Mouse (Mus musculus): ENCODE measurements around the gene Slc24a3.

Slc24a3 gene

DNA sequence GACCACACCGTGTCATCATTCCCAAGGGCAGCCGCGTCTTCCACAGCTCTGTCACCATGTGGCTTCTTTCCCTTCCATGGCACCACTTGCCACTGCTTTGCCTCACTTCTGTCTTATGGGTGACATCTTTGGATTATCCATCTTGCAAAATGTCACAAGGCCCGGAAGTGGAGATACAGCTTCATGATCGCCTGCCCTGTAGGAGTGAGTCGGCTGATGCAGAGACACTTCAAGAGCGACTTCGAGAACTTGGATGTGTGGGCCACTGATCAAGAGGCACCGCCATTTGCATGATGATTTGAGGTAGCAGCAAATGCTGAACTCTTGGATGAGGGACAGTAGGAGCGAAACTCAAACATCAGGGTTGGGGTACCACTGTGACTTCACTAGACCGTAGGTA lies 46.0 kb downstream of the Slc24a3 start:
- DNase-seq (ENCODE audit: low spot score) = no peak

DNA sequence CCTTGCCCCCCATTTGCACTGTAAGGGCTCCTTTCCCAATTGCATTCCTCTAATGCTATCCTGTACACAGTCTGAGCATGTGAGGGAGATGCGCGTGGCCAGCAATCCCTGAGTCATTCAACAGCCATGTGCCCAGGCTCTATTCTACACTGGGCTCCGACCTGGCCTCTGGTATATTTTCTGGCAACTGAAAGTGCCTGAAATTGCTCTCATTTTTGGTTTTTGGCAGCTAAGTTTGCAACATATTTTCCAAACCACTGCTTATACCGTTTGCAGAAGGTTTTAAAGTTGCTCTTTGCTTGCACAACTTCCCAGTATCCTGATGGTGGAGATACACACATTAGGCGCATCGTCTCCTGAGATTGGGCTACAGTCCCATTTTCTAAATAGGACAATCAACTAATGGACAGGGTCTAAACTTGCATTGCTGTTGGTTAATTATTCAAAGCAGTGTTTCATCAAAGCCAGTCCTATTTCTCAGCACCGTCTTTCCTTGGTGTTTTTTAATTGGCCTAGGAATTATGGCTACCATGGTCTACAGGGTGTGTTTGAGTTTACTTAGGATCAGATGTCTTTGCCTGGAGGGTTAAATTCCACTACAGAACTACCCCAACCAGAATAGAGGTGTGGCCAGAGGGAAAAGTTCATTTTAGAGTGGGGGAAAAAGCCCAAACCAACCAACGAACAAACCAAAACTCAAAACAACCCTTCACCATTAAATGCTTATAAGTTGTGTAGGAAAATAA lies 46.7 kb downstream of the Slc24a3 start:
- DNase-seq (ENCODE audit: low spot score) = no peak

DNA sequence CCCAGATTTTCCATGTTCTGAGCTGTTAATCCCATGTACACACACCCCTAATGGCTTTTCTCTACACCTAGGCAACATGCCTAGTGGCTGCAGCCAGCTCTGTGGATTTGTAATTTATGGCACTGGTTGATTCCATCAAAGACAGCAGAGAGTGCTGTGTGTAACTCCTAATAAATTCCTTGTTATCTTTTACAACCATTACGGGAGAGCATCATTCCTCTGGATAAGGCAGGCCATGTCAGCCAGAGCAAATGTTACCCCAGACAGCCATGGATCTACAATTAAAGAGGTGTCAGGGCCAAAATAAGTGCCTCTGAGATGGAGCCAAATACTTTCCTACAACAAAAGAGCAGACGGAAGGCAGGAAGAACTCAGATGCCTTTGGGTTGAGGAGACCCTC lies 49.0 kb downstream of the Slc24a3 start:
- DNase-seq (ENCODE audit: low spot score) = no peak

DNA sequence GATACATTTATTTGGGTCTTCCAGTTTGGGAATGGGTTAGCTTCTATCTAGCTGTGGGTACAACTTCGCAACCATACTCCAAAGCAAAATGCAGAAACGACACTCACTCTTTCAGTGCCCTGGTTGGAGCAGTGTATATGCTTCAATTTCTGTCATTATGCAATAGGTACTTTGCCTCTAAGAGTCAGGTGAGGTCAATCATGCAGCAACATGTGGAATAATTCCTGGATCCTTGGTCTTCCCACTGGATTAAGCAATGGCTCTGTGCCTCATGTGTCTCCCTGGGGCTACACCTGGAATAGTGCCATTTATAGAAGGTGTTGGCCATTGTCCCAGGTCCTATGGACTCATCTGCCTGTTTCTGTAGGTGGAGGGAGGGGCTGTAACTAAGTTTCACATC lies 49.9 kb downstream of the Slc24a3 start:
- DNase-seq (ENCODE audit: low spot score) = no peak

DNA sequence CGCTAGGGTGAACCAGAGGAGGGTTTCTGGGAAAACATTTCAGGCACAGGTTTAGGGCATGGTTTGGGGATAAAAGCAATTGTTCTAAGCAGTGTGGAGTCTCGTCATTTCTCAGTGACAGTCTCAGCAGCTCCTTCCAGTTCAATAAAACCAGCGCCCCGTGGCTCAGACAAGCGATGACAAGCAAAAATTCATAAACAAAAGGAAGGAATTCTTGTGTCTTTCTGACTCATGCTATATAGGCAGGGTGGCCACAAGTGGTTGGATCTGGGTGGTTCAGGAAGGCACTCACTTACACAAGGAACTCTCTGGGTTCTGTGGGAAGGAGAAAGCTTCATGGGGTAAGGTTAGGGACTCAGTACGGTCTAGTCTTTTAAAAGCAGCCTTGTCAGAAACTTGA lies 51.7 kb downstream of the Slc24a3 start:
- DNase-seq (ENCODE audit: low spot score) = no peak

DNA sequence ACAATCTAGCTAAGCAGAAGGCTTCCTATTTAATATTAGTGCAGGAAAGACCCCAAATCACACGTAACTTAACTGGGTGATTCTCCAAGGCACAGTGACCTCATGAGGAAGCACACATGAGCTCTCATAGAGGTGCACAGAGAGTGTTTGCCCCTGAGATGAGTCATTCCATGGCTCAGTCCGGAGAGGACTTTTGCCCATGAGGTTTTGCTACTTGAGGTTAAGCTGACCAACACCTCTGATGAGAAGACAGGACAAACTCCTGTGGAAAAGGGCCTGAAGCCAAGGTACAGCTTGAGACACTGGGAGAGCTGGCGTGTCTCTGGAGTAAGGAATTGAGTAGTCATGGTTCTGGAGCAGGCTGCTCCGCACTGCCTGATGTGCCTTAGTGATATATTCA lies 56.1 kb downstream of the Slc24a3 start:
- no peak for DNase-seq (ENCODE audit: low spot score)

DNA sequence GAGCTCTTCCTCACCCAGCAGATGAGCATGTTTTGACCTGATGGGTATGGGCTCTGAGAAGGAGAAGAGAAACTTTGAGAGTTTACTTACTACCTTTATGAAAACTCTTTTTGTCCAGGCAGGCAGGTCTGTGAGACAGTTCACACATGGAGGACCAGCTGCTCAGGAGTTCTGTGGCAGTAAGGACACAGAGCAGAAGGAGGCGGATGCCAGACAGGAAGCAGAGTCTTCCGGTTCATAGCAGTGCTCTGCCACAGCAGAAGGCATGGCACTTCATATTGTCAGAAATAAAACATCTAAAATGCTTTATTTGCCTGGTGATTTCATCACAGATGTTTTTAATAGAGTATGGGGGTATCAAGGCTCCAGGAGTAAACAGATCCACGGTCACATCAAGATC lies 58.1 kb downstream of the Slc24a3 start:
- no peak for DNase-seq (ENCODE audit: low spot score)

DNA sequence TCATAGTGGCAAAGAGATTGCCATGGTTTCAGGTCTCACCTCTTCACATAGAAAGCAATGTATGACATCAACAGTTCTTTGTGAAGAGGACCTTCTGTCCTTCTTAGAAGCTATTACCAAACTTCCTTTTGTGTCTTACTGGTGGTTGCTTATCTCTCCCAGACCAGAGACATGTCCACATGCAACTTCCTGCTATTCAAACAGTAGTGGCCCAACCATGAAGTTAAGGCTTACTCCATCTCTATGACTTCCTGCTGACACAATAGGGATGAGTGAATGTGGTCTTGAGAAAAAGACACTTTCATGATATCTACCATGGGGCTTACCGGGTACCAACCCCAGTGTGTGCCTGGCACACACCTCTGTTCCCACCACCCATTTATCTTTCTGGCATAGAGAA lies 58.5 kb downstream of the Slc24a3 start:
- no peak for DNase-seq (ENCODE audit: low spot score)

DNA sequence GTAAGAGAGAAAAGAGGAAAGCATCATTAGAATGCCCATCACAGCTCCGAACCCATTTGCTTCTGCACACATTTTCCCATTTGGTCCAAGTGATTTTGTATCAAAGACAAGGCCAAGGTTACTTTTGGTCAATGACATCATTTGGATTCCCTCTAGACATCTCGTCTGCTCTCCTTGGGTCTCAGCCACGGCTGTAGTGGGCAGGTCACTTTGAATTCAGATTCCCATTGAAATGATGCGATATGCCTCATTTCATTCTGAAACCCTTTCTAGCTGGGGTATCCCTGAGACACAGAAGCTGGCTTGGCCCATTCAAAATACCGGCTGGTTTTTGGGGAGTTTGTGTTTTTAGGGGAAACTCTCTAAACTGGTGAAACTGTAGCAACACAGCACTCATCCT lies 59.8 kb downstream of the Slc24a3 start:
- DNase-seq (ENCODE audit: low spot score) = no peak

DNA sequence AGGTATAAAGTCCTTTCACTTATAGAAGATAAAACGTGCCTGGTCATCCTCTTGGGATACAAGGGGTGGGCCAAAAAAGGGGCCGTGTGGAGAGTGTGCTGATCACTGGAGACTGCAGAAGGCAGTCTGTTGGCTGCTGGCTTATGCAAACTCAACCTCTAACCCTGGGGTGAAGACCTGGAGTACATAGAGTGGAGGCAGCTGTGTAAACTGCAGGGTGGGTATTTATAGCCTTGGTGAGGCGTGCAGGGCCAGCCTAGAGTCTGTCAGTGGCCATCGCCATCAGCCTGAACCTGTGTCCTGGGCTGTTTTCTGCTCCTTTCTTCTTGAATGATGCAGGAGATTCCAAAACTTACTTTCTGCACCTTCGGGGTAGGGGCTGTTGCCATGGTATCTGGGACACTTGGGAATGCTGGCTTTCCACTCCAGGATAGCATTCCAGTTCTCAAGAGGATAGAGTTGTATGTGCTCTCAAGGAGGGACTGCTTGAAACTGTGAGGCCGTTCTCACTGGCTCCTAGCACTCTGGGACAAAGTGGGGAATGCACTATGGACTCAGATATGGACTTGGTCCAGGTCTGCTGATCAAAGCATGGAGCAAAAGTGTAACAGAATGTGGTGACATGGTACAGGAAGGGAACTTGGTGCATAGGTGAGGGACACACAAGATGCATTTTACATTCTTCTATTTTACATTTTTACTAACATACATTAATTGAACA lies 65.4 kb downstream of the Slc24a3 start:
- DNase-seq (ENCODE audit: low spot score) = no peak

DNA sequence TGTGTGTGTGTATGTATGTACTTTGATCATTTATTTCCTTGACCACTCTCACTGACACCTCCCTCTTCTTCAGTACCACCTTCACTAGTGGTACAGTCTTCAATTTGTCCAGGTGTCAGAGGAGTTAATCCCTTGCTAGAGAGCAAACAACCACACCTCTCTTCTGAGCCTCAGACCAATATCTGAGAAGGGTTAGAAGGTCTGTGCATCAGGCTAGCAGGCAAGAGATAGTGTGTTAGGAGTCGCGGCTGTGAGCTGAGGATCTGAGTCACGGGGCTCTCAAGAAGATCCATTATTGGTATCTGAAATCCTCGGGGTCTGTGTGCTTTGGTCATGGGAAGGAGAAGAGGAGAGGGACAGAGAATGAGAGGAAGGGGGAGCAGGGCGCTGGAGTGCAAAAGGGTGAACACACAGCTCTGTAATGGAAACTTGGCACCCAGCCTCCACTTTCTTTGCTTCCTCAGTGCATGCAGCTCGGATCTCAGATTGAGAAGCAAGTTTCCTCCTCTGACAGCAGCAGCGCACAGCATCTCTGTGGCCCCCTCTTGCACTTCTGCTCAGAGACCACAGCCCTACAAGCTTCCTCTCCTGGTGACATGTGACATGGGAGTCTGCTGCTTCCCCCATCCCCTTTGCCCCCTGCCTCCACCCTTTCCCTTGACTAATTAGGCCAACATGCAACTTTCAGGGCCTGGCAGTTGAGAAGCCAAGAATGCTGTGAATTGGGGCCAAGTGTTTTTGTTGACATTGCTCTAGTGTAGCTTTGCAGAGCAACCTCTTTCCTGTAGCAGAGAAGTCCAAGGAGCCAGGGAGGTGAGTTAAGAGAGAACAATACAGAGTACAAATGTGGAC lies 66.2 kb downstream of the Slc24a3 start:
- DNase-seq (ENCODE audit: low spot score) = no peak

DNA sequence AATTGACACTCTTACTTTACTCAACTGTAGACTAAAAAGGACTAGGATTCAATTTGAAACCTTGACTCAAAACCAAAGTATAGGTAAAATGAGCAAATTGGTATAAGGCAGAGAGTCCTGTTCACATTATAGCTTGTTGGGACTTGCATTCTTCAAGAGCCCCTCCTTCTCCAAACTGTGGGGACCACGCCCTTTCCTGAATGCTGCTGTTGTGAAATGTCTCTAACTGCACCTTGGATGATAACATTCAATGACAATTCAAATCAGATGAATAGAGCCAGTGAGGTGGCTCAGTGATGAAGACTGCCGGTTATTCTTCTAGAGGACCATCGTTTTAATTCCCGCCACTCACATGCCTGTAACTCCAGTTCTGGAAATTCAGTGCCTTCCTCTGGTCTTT lies 78.8 kb downstream of the Slc24a3 start:
- no peak for DNase-seq (ENCODE audit: low spot score)

DNA sequence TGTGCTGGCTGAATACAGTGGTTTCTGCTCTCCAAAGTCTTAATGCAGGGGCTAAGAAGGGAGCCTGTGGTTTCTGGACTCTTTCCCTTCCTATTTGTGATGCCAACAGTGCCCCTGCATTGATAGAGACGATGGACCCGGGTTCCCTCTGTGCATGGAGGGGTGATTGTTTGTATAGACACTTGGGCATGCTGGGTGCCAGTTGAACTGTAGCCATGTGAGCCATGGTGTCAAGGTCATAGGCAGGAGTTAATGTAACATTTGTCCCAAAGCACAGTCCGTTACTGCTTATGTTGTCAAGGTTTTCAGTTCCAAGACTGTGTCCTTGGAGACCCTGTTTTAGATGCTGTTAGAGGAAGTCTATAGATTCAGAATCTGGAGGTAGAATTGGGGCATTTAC lies 80.6 kb downstream of the Slc24a3 start:
- no peak for DNase-seq (ENCODE audit: low spot score)

DNA sequence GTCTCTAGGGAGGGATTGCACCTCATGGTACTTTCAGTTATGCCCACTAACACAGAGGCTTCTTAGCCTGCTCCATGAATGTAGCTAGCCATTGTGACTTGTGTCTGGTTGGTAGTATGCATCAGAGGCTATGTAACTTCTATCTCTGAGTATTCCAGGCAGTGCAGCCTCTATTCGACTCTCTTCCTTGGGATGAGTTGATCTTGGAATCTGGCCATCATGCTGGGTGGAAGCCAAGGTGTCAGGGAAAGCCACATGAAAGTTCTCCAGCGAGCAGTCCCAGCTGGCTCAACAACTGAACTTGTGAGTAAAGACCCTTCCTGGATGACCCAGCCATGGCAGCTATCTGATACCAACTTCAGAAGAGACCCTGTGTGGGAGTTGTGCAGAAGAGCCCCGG lies 89.8 kb downstream of the Slc24a3 start:
- no peak for DNase-seq (ENCODE audit: low spot score)

DNA sequence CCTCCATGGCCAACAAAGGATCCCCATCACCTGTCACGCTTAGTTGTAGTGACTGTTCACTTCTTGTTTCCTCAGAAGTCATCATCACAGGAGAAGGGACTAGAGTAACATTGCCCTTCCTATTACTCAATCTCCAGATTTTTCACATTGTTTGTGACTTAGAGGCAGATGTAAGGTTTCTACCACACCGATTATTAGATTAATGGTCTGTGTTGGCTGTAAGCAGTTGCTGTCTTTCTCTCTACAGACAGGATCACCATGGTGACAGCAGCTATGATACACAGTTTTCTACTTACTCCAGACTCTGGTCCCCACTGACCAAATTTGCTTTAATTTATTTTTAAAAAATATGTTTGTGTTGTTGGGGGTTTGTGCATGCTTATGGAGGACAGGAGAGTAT lies 90.3 kb downstream of the Slc24a3 start:
- DNase-seq (ENCODE audit: low spot score) = no peak

DNA sequence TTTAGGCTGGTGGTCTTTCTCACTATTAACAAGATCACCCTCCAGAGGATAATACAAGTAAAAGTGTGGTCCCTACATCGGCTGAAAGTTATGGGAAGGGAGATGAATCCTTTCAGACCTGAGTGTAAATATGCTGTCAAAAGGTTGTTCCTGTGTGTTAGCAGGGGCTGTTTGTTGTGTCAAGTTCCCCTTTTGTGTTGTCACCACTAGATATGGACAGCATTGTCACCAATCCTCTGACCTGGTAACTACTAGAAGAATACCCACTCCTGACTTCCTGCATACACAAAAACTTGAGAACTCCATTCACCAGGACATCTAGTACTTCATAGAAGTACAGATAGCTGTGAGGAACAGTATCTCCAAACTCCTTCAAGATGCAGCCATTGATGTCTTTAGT lies 93.0 kb downstream of the Slc24a3 start:
- DNase-seq (ENCODE audit: low spot score) = no peak

DNA sequence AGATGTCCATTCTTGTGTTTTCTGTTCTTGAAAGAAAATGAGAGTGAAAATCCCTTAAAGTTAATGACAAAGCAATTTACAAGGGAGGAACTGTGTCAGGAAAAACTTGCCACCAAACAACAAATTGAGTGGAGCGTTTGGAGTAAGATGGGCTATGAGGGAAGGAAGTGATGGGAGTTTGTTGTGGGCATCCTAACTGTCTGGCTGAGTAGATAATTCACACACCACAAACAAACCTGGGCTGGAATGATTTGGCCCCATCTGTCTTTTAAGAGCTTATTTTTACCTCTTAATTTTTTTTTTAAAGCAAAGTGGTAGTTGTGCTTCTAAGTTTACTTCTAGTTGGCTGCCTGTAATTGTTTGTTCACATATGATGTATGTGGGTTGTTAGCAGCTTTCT lies 94.6 kb downstream of the Slc24a3 start:
- no peak for DNase-seq (ENCODE audit: low spot score)

DNA sequence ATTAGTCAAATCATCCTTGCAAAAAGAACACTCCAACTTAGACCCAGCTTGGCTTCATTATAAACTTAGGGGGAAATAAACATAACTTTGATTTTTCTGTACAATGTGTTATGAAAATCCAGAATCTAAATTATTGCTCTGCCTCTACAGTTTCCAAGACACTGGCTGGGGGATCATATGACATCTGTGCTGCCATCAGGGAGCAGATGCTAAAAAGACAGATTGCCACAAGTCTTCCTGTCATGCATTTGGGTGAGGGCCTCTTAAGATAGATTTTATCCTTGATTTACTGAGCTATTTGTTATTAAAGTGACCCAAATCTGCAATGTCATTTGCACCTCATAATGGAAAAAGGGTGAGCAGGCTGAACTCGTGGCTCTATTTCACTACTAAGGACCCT lies 99.2 kb downstream of the Slc24a3 start:
- no peak for DNase-seq (ENCODE audit: low spot score)

DNA sequence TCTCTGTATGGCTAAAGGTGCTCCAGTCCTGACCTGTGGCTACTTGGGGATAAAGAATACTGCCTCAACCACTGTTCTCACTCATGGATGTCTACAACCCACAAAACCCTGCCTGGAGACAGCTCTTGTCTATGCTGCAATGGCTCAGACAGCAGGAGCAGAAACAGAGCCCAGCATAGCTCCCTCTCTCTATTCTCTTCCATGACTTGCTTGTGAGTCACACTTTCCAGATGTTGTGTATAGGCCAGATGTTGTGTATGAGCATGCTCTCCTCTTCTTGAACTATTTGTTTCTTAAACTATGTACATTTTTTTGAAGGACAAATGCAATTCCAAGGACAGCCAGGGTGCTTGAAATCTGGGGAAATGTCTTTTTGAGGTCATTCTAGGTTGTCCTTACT lies 101.4 kb downstream of the Slc24a3 start:
- no peak for DNase-seq (ENCODE audit: low spot score)

DNA sequence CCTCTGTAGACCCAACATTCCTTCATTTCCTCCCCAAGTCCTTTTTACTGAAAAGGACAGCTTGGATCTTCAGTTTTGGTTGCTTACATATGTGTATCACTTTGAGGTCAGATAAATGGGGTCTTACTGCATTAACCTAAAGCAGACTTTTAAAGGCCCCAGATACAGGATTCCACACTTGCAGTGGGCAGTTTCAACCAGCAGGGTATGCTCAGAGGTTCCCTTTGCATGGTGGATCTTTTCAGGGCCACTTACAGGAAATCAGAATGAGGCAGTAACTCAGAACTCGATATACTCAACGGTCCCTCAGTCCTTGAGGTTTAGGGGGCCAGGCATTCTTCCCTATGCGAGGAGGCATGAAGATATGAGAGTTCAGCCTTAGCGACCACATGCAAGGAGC lies 101.9 kb downstream of the Slc24a3 start:
- no peak for DNase-seq (ENCODE audit: low spot score)

DNA sequence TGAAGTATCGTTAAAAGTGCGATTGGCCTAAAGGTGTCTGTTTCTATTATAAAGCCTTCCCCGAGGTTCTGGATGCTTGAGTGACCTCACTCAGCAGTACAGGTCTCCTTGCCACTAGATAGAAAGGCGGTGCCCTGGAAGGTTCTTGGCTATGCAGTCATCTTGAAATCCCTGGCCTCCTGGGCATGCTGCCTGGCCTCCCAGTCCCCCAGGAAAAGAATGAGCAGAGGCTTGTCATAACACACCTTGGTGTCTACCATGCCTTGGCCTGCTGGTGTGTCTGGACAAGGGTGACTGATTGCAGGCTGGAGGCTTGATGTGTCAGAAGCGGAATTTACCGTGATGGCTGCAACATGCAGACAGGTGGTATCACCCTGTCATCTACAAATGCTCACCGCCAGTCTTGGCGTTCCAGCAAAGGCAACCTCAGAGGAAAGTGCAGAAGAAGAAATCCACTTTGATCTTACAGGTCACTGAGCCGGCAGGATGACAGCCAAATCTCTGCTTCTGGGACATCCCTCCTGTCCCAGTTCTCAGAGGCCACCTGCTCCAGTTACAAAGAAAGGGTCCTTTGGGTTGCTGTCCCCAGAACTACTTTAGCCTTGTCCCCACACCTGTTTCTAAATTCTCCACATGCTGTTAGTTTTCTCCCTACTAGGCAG lies 106.6 kb downstream of the Slc24a3 start:
- DNase-seq (ENCODE audit: low spot score) = no peak

DNA sequence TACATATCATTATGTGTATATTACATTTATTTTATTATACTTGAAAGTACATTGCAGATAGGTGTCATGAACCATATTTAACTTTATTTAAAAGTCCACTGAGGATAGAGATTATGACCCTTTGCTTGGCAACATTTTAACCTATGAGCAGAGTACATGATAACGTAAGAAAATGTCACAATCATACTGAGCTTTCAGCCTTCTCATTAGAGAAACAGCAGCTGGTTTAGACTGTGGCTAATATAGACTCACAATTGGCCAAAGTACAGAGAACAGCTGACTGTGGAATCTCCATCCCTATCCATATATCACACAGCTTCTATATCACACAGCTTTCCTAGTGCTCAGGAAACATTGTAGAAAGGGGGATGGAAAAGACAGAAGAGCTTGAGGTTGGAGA lies 111.8 kb downstream of the Slc24a3 start:
- no peak for DNase-seq (ENCODE audit: low spot score)

DNA sequence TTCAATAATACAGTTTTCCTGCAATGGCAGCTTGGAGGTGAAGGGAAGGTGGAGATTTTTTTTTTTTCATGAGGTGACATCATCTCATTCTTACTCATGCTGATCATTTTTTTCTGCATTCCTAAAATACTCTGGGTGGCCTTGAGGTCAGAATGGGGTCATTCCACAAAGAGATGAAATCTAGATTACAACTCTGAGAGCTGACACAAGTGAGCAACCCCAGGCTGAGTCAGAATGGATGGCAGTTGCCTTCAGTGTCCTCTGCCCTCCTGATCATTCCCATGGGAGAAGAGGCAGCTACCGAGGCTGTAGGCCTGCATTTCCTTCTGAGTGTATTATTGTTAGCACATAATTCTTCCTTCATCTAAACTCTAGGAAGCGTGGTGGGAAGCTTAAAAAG lies 116.2 kb downstream of the Slc24a3 start:
- DNase-seq (ENCODE audit: low spot score) = no peak

Measured in c-Kit-positive CD71-positive TER-119-positive erythroid progenitor cells, embryonic 14.5 days (primary cell).